8 mouse cellular contexts compared by ENCODE assay signal in genomic region chr17:26939973-26940300, GRCm38 (mm10). TPM values are rescaled to one million over a fixed set of nuclear protein-coding genes. Genes with fewer than 3 reads are reported as not detected.
DNase-seq lines count a peak whose midpoint lies in the region; ATAC-seq lines count a peak whose summit lies in the region.

No protein-coding gene starts in this region.

- peak overlapping the region; percentile 55 for H3K9ac ChIP-seq in kidney, embryonic 15.5 days
- peak overlapping the region; percentile 80 for H3K9ac ChIP-seq in hindbrain, embryonic 14.5 days
- H3K9ac ChIP-seq in midbrain, embryonic 14.5 days (replicated peaks; ENCODE audit: low read length) = peak overlapping the region; percentile 65

- peak overlapping the region; percentile 96 for H3K27ac ChIP-seq in kidney, embryonic 15.5 days
- H3K27ac ChIP-seq in brown adipose tissue, adult 24 weeks (replicated peaks; ENCODE audit: low read depth, low read length) = peak overlapping the region; percentile 72
- peak overlapping the region; percentile 98 for H3K27ac ChIP-seq in hindbrain, embryonic 14.5 days
- H3K27ac ChIP-seq in midbrain, embryonic 14.5 days (replicated peaks; ENCODE audit: low read depth, low read length) = peak overlapping the region; percentile 98

- peak; percentile 2; the same call in 1 of the 2 replicates for ATAC-seq in kidney, embryonic 15.5 days (replicated peaks; ENCODE audit: low FRiP score)
- no peak for ATAC-seq in hindbrain, embryonic 14.5 days (ENCODE audit: low FRiP score)
- no peak for ATAC-seq in midbrain, embryonic 14.5 days (ENCODE audit: low FRiP score, low TSS enrichment)

- peaks cover 50% of the 10 kb centered on the region for H3K4me1 ChIP-seq in kidney, embryonic 15.5 days
- H3K4me1 ChIP-seq in brown adipose tissue, adult 24 weeks (ENCODE audit: control insufficient read depth, insufficient read depth, insufficient read length, low read length) = peaks cover 2% of the 10 kb centered on the region
- peaks cover 29% of the 10 kb centered on the region for H3K4me1 ChIP-seq in hindbrain, embryonic 14.5 days (replicated peaks; ENCODE audit: control insufficient read depth, insufficient read depth, low read length)
- peaks cover 34% of the 10 kb centered on the region for H3K4me1 ChIP-seq in midbrain, embryonic 14.5 days (ENCODE audit: control insufficient read depth, insufficient read depth, low read length)

- no peaks in the 10 kb centered on the region for H3K27me3 ChIP-seq in kidney, embryonic 15.5 days
- H3K27me3 ChIP-seq in hindbrain, embryonic 14.5 days (ENCODE audit: control insufficient read depth, insufficient read depth, low read length) = no peaks in the 10 kb centered on the region
- no peaks in the 10 kb centered on the region for H3K27me3 ChIP-seq in midbrain, embryonic 14.5 days (ENCODE audit: control insufficient read depth, insufficient read depth, low read length)

- DNase-seq in kidney, postnatal 14 days = no peak
- no peak for DNase-seq in hindbrain, embryonic 14.5 days (ENCODE audit: low spot score)
- DNase-seq in midbrain, embryonic 14.5 days = no peak
- DNase-seq in urinary bladder, postnatal 4 days (ENCODE audit: low spot score in 2 of 2) = no peak
- DNase-seq in urinary bladder, postnatal 36 days (ENCODE audit: low spot score in 2 of 2) = no peak
- no peak for DNase-seq in MN1 (ENCODE audit: low spot score)

- peak overlapping the region; percentile 71 for H3K4me3 ChIP-seq in kidney, embryonic 15.5 days (replicated peaks)
- H3K4me3 ChIP-seq in brown adipose tissue, adult 24 weeks (ENCODE audit: insufficient read depth, low read depth, low read length) = peak overlapping the region; percentile 55
- H3K4me3 ChIP-seq in hindbrain, embryonic 14.5 days (replicated peaks; ENCODE audit: low read length) = peak overlapping the region; percentile 57
- peak overlapping the region; percentile 61 for H3K4me3 ChIP-seq in midbrain, embryonic 14.5 days (replicated peaks; ENCODE audit: low read depth, low read length)

- H3K36me3 ChIP-seq in kidney, embryonic 15.5 days = peaks cover 26% of the 10 kb centered on the region
- H3K36me3 ChIP-seq in hindbrain, embryonic 14.5 days (replicated peaks; ENCODE audit: control insufficient read depth, insufficient read depth) = peaks cover 25% of the 10 kb centered on the region
- H3K36me3 ChIP-seq in midbrain, embryonic 14.5 days (ENCODE audit: control insufficient read depth, insufficient read depth, low read length) = peaks cover 25% of the 10 kb centered on the region

- H3K9me3 ChIP-seq in kidney, embryonic 15.5 days (replicated peaks) = no peaks in the 10 kb centered on the region
- no peaks in the 10 kb centered on the region for H3K9me3 ChIP-seq in hindbrain, embryonic 14.5 days (ENCODE audit: control insufficient read depth, low read length)
- no peaks in the 10 kb centered on the region for H3K9me3 ChIP-seq in midbrain, embryonic 14.5 days (ENCODE audit: control insufficient read depth, low read length)

- 4% methylated on average over 3 of the region's 3 CpGs for WGBS in kidney, embryonic 15.5 days
- WGBS in hindbrain, embryonic 14.5 days = 5% methylated on average over 3 of the region's 3 CpGs
- 1% methylated on average over 3 of the region's 3 CpGs for WGBS in midbrain, embryonic 14.5 days

- peak overlapping the region; percentile 98 for H3K4me2 ChIP-seq in kidney, embryonic 15.5 days
- H3K4me2 ChIP-seq in hindbrain, embryonic 14.5 days (replicated peaks) = peak overlapping the region; percentile 94
- H3K4me2 ChIP-seq in midbrain, embryonic 14.5 days (ENCODE audit: low read length) = peak overlapping the region; percentile 96

RNA-seq across cellular contexts. Expression of gene Cuta, which starts 0.6 kb away (rescaled TPM):
- polyA plus RNA-seq in kidney, embryonic 15.5 days (2015; fragmentation: Nextera tagmentation; extraction: Ambion mirVana) = 192 and 203 TPM in 2 replicates
- polyA plus RNA-seq in brown adipose tissue, adult 24 weeks (2012; ENCODE audit: insufficient read depth, insufficient read length, missing spikeins) = 142 and 151 TPM in 2 replicates
- polyA plus RNA-seq in hindbrain, embryonic 14.5 days (2014; fragmentation: Nextera tagmentation; extraction: Ambion mirVana) = 112 and 113 TPM in 2 replicates
- 99.2 and 108 TPM in 2 replicates for polyA plus RNA-seq in midbrain, embryonic 14.5 days (2014; fragmentation: Nextera tagmentation; extraction: Ambion mirVana)

RNA-seq across cellular contexts. Expression of gene Syngap1, which starts 1.1 kb away (rescaled TPM):
- 1.9 and 2.0 TPM in 2 replicates for polyA plus RNA-seq in kidney, embryonic 15.5 days (2015; fragmentation: Nextera tagmentation; extraction: Ambion mirVana)
- polyA plus RNA-seq in brown adipose tissue, adult 24 weeks (2012; ENCODE audit: insufficient read depth, insufficient read length, missing spikeins) = 1.1 and 1.6 TPM in 2 replicates
- 4.3 and 5.0 TPM in 2 replicates for polyA plus RNA-seq in hindbrain, embryonic 14.5 days (2014; fragmentation: Nextera tagmentation; extraction: Ambion mirVana)
- 5.5 and 9.7 TPM in 2 replicates for polyA plus RNA-seq in midbrain, embryonic 14.5 days (2014; fragmentation: Nextera tagmentation; extraction: Ambion mirVana)

RNA-seq across cellular contexts. Expression of gene Phf1, which starts 7.1 kb away (rescaled TPM):
- polyA plus RNA-seq in kidney, embryonic 15.5 days (2015; fragmentation: Nextera tagmentation; extraction: Ambion mirVana) = 7.0 and 8.7 TPM in 2 replicates
- polyA plus RNA-seq in brown adipose tissue, adult 24 weeks (2012; ENCODE audit: insufficient read depth, insufficient read length, missing spikeins) = 13.1 and 15.7 TPM in 2 replicates
- 20.6 and 23.3 TPM in 2 replicates for polyA plus RNA-seq in hindbrain, embryonic 14.5 days (2014; fragmentation: Nextera tagmentation; extraction: Ambion mirVana)
- 18.2 and 24.0 TPM in 2 replicates for polyA plus RNA-seq in midbrain, embryonic 14.5 days (2014; fragmentation: Nextera tagmentation; extraction: Ambion mirVana)

RNA-seq across cellular contexts. Expression of gene Kifc5b, which starts 23.0 kb away (rescaled TPM):
- polyA plus RNA-seq in kidney, embryonic 15.5 days (2015; fragmentation: Nextera tagmentation; extraction: Ambion mirVana) = 9.0 and 9.3 TPM in 2 replicates
- not detected in 2 replicates for polyA plus RNA-seq in brown adipose tissue, adult 24 weeks (2012; ENCODE audit: insufficient read depth, insufficient read length, missing spikeins)
- polyA plus RNA-seq in hindbrain, embryonic 14.5 days (2014; fragmentation: Nextera tagmentation; extraction: Ambion mirVana) = 0.90 and 2.1 TPM in 2 replicates
- 1.2 and 2.3 TPM in 2 replicates for polyA plus RNA-seq in midbrain, embryonic 14.5 days (2014; fragmentation: Nextera tagmentation; extraction: Ambion mirVana)

RNA-seq across cellular contexts. Expression of gene Zbtb9, which starts 33.0 kb away (rescaled TPM):
- 18.4 and 20.0 TPM in 2 replicates for polyA plus RNA-seq in kidney, embryonic 15.5 days (2015; fragmentation: Nextera tagmentation; extraction: Ambion mirVana)
- polyA plus RNA-seq in brown adipose tissue, adult 24 weeks (2012; ENCODE audit: insufficient read depth, insufficient read length, missing spikeins) = 2.4 and 3.0 TPM in 2 replicates
- polyA plus RNA-seq in hindbrain, embryonic 14.5 days (2014; fragmentation: Nextera tagmentation; extraction: Ambion mirVana) = 9.7 and 11.1 TPM in 2 replicates
- 8.7 and 11.3 TPM in 2 replicates for polyA plus RNA-seq in midbrain, embryonic 14.5 days (2014; fragmentation: Nextera tagmentation; extraction: Ambion mirVana)
